ENCODE assay signal across 11 mouse cellular contexts in genomic region chr5:38151264-38151663, GRCm38 (mm10). TPM values are rescaled to one million over a fixed set of nuclear protein-coding genes. Genes with fewer than 3 reads are reported as not detected.
DNase-seq lines count a peak whose midpoint lies in the region; ATAC-seq and TF ChIP-seq lines count a peak whose summit lies in the region.
"Had no signal": no experiment of that assay in that cellular context is flagged by ENCODE, and none has a peak within 500 bp of the region (broad histone marks: within the 10 kb centered on the region; RNA-seq: fewer than 3 reads in every experiment).

No protein-coding gene starts in this region.

- peak overlapping the region; percentile 34 for H3K4me2 ChIP-seq in forebrain, embryonic 13.5 days
- no peak overlapping the region for H3K4me2 ChIP-seq in liver, embryonic 12.5 days
- H3K4me2 ChIP-seq in liver, postnatal 0 days (ENCODE audit: low read depth, low read length): no peak overlapping the region

- TF ChIP-seq EP300 in liver, postnatal 0 days (IDR thresholded peaks at IDR 0.05; ENCODE audit: low read depth): no peak

- H3K27ac ChIP-seq in forebrain, embryonic 13.5 days: no peak overlapping the region; the same call in 1 of the 2 replicates
- no peak overlapping the region for H3K27ac ChIP-seq in forebrain, embryonic 10.5 days
- no peak overlapping the region for H3K27ac ChIP-seq in liver, embryonic 12.5 days
- H3K27ac ChIP-seq in liver, postnatal 0 days (ENCODE audit: low read depth): no peak overlapping the region
- H3K27ac ChIP-seq: kidney, postnatal 0 days; liver, embryonic 14.5 days had no signal

- no peak for DNase-seq in forebrain, embryonic 10.5 days (ENCODE audit: extremely low spot score, low spot score)
- peak; percentile 76 to 80 for DNase-seq in right cerebral cortex, adult 2 months (ENCODE audit: low spot score in 2 of 2)
- no peak for DNase-seq in right cerebral cortex, postnatal 4 days
- peak; percentile 17 to 56 for DNase-seq in layer of hippocampus, postnatal 14 days (ENCODE audit: low spot score in 2 of 2)
- DNase-seq in kidney, adult 18-20 months: no peak
- no peak for DNase-seq in liver, postnatal 0 days

- H3K36me3 ChIP-seq in forebrain, embryonic 13.5 days (ENCODE audit: poor library complexity, severe bottlenecking): peaks cover 100% of the 10 kb centered on the region
- peaks cover 100% of the 10 kb centered on the region for H3K36me3 ChIP-seq in forebrain, embryonic 10.5 days (replicated peaks)
- H3K36me3 ChIP-seq in liver, embryonic 12.5 days: no peaks in the 10 kb centered on the region
- no peaks in the 10 kb centered on the region for H3K36me3 ChIP-seq in liver, postnatal 0 days (replicated peaks; ENCODE audit: insufficient read depth, low read length)

- H3K4me1 ChIP-seq in forebrain, embryonic 13.5 days: peaks cover 80% of the 10 kb centered on the region
- H3K4me1 ChIP-seq in forebrain, embryonic 10.5 days: peaks cover 23% of the 10 kb centered on the region
- H3K4me1 ChIP-seq in liver, embryonic 12.5 days: no peaks in the 10 kb centered on the region
- H3K4me1 ChIP-seq in liver, postnatal 0 days (ENCODE audit: insufficient read depth): no peaks in the 10 kb centered on the region

- H3K4me3 ChIP-seq in forebrain, embryonic 13.5 days: 0 out of 2 replicates have a peak overlapping the region, but pooled peaks have one; percentile 4
- H3K4me3 ChIP-seq in forebrain, embryonic 10.5 days: no peak overlapping the region
- H3K4me3 ChIP-seq in liver, embryonic 12.5 days: no peak overlapping the region
- H3K4me3 ChIP-seq in liver, postnatal 0 days (ENCODE audit: low read depth, low read length): no peak overlapping the region
- H3K4me3 ChIP-seq: megakaryocyte, embryonic 14.5 days had no signal

- 0 out of 2 replicates have a peak, but pooled peaks have one; percentile 26 for ATAC-seq in forebrain, embryonic 13.5 days
- ATAC-seq in liver, embryonic 12.5 days: no peak
- no peak for ATAC-seq in liver, postnatal 0 days

- H3K27me3 ChIP-seq in forebrain, embryonic 13.5 days: no peaks in the 10 kb centered on the region
- 0 out of 2 replicates have a peak, but pooled peaks cover under 1% of the 10 kb centered on the region for H3K27me3 ChIP-seq in forebrain, embryonic 10.5 days (ENCODE audit: poor library complexity, severe bottlenecking)
- H3K27me3 ChIP-seq in liver, embryonic 12.5 days (replicated peaks): peaks cover 6% of the 10 kb centered on the region
- H3K27me3 ChIP-seq in liver, postnatal 0 days (ENCODE audit: insufficient read depth, low read length): no peaks in the 10 kb centered on the region

- no peak overlapping the region for H3K9ac ChIP-seq in forebrain, embryonic 13.5 days
- H3K9ac ChIP-seq in liver, embryonic 12.5 days: no peak overlapping the region
- no peak overlapping the region for H3K9ac ChIP-seq in liver, postnatal 0 days (replicated peaks)
- H3K9ac ChIP-seq: liver, embryonic 14.5 days had no signal

- no peak for TF ChIP-seq CTCF in liver, postnatal 0 days (IDR thresholded peaks at IDR 0.05; ENCODE audit: low read depth)

- 53% methylated on average over 3 of the region's 3 CpGs for WGBS in forebrain, embryonic 13.5 days
- WGBS in forebrain, embryonic 10.5 days: 63% methylated on average over 3 of the region's 3 CpGs
- WGBS in liver, embryonic 12.5 days (ENCODE audit: insufficient replicate concordance): 52% methylated on average over 3 of the region's 3 CpGs
- WGBS in liver, postnatal 0 days (ENCODE audit: insufficient replicate concordance): 69% methylated on average over 3 of the region's 3 CpGs

- H3K9me3 ChIP-seq in forebrain, embryonic 13.5 days (replicated peaks): no peaks in the 10 kb centered on the region; the same call in 1 of the 2 replicates
- peaks cover 15% of the 10 kb centered on the region for H3K9me3 ChIP-seq in forebrain, embryonic 10.5 days
- H3K9me3 ChIP-seq in liver, embryonic 12.5 days (replicated peaks): no peaks in the 10 kb centered on the region
- no peaks in the 10 kb centered on the region for H3K9me3 ChIP-seq in liver, postnatal 0 days (ENCODE audit: low read length)

RNA-seq across cellular contexts. Expression of gene Nsg1, which starts 8.4 kb away (rescaled TPM):
- 636 and 754 TPM in 2 replicates for polyA plus RNA-seq in forebrain, embryonic 13.5 days (2015; fragmentation: Nextera tagmentation; extraction: Ambion mirVana)
- polyA plus RNA-seq in forebrain, embryonic 10.5 days (2016; fragmentation: Nextera tagmentation; extraction: Ambion mirVana): 112 and 114 TPM in 2 replicates
- total RNA-seq in layer of hippocampus, postnatal 14 days (2021): 100 to 1,000 TPM; 561 to 567 TPM
- polyA plus RNA-seq in liver, embryonic 12.5 days (2016; fragmentation: Nextera tagmentation; extraction: Ambion mirVana): 7.4 and 8.4 TPM in 2 replicates
- polyA plus RNA-seq in liver, postnatal 0 days (2015; fragmentation: Nextera tagmentation; extraction: Ambion mirVana): 1.3 and 1.7 TPM in 2 replicates

Comparison
In these comparisons a context has a peak if more than half of its experiments do, and no peak if none do; other contexts are left out.
1. DNase-seq: peak in right cerebral cortex, adult 2 months (2 of 2) and layer of hippocampus, postnatal 14 days (2 of 2); none in forebrain, embryonic 10.5 days (single experiment), right cerebral cortex, postnatal 4 days (single experiment), kidney, adult 18-20 months (single experiment) and liver, postnatal 0 days (single experiment).
2. RNA of gene Nsg1, which starts 8.4 kb away (polyA plus RNA-seq): 636 to 754 TPM in forebrain, embryonic 13.5 days and 112 to 114 TPM in forebrain, embryonic 10.5 days; 7.4 to 8.4 TPM in liver, embryonic 12.5 days and 1.3 to 1.7 TPM in liver, postnatal 0 days; every median in the first group is over 10 times any median in the second.